Comparison of ENCODE assay signal across 14 mouse cellular contexts in the genomic region with DNA sequence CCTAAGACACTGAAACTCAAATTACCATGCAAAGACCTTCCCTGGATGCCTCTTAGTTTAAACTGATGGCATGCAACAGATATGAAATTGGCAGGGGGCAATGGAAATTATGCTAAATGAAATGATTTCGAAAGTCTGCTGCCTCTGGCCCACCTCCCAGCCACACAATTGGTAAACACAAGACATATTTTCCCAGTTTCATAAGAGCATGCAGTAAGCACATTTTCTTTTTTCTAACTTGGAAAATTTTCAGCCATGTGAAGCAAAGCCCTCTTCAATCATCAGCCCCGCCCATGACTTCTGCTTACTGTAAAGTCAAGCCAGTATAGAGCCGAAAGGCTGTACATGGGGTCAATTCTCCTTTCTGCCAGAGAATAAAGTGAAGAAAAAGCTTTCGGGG. TPM values are rescaled to one million over a fixed set of nuclear protein-coding genes. Genes with fewer than 3 reads are reported as not detected.
DNase-seq lines count a peak whose midpoint lies in the region; ATAC-seq and TF ChIP-seq lines count a peak whose summit lies in the region.
"Had no signal": no experiment of that assay in that cellular context is flagged by ENCODE, and none has a peak within 500 bp of the region (broad histone marks: within the 10 kb centered on the region; RNA-seq: fewer than 3 reads in every experiment).

No protein-coding gene starts in this region.

- TF ChIP-seq POLR2A in brain, embryonic 14.5 days (IDR thresholded peaks at IDR 0.05; ENCODE audit: borderline replicate concordance, extremely low read depth, insufficient read depth, insufficient read length, poor library complexity, severe bottlenecking) = no peak

- H3K9ac ChIP-seq in heart, embryonic 12.5 days = no peak overlapping the region
- no peak overlapping the region for H3K9ac ChIP-seq in midbrain, embryonic 11.5 days (ENCODE audit: low read length)
- H3K9ac ChIP-seq: embryonic facial prominence, embryonic 12.5 days; liver, embryonic 14.5 days had no signal

- H3K27me3 ChIP-seq in heart, embryonic 12.5 days (replicated peaks) = no peaks in the 10 kb centered on the region
- H3K27me3 ChIP-seq in midbrain, embryonic 11.5 days (ENCODE audit: control insufficient read depth, insufficient read depth, low read length) = no peaks in the 10 kb centered on the region
- H3K27me3 ChIP-seq: CH12.LX; embryonic facial prominence, embryonic 12.5 days had no signal

- H3K4me2 ChIP-seq in heart, embryonic 12.5 days = no peak overlapping the region
- H3K4me2 ChIP-seq in midbrain, embryonic 11.5 days = no peak overlapping the region
- H3K4me2 ChIP-seq: embryonic facial prominence, embryonic 12.5 days had no signal

- H3K36me3 ChIP-seq in heart, embryonic 12.5 days = peaks cover 3% of the 10 kb centered on the region; the same call in 1 of the 2 replicates
- H3K36me3 ChIP-seq in midbrain, embryonic 11.5 days (ENCODE audit: control insufficient read depth, insufficient read depth, low read length) = no peaks in the 10 kb centered on the region

- H3K4me3 ChIP-seq in heart, embryonic 12.5 days = no peak overlapping the region
- H3K4me3 ChIP-seq in midbrain, embryonic 11.5 days (ENCODE audit: low read depth, low read length) = no peak overlapping the region
- H3K4me3 ChIP-seq: embryonic facial prominence, embryonic 12.5 days had no signal

- peak; percentile 70 to 71 for DNase-seq in heart, adult 18-20 months
- DNase-seq in brain, embryonic 14.5 days (ENCODE audit: low read depth) = peak; percentile 35
- DNase-seq in fibroblast of lung, adult 2 months (ENCODE audit: low read depth) = peak; percentile 87
- peak; percentile 65 for DNase-seq in lung, postnatal 25 days (ENCODE audit: low spot score)
- DNase-seq in ovary, postnatal 10 days (ENCODE audit: low spot score) = no peak
- no peak for DNase-seq in midbrain, embryonic 11.5 days (ENCODE audit: low spot score, missing footprints)
- DNase-seq: cerebellum, adult 9-11 months; right cerebral cortex, postnatal 14 days had no signal

- no peak for ATAC-seq in heart, embryonic 12.5 days (ENCODE audit: insufficient number of reproducible peaks, low FRiP score)
- no peak for ATAC-seq in midbrain, embryonic 11.5 days (ENCODE audit: low FRiP score)
- ATAC-seq: intestine, postnatal 0 days; midbrain, embryonic 16.5 days had no signal

- H3K27ac ChIP-seq in heart, embryonic 12.5 days (ENCODE audit: poor library complexity, severe bottlenecking) = no peak overlapping the region
- H3K27ac ChIP-seq in midbrain, embryonic 11.5 days (ENCODE audit: low read depth, low read length) = no peak overlapping the region
- H3K27ac ChIP-seq: embryonic facial prominence, embryonic 12.5 days; liver, embryonic 14.5 days had no signal

- H3K4me1 ChIP-seq in heart, embryonic 12.5 days (replicated peaks) = peaks cover 2% of the 10 kb centered on the region
- H3K4me1 ChIP-seq in midbrain, embryonic 11.5 days (ENCODE audit: control insufficient read depth, insufficient read depth, low read length) = no peaks in the 10 kb centered on the region

- TF ChIP-seq CTCF in brain, embryonic 14.5 days (IDR thresholded peaks at IDR 0.05; ENCODE audit: borderline replicate concordance, extremely low read depth, insufficient read depth, insufficient read length) = no peak

- 72% methylated on average over 4 of the region's 4 CpGs for WGBS in heart, embryonic 12.5 days
- WGBS in midbrain, embryonic 11.5 days = 85% methylated on average over 4 of the region's 4 CpGs

- H3K9me3 ChIP-seq in heart, embryonic 12.5 days (replicated peaks) = no peaks in the 10 kb centered on the region
- no peaks in the 10 kb centered on the region for H3K9me3 ChIP-seq in midbrain, embryonic 11.5 days (ENCODE audit: control insufficient read depth, low read length)
- H3K9me3 ChIP-seq: embryonic facial prominence, embryonic 12.5 days had no signal

RNA-seq across cellular contexts. Expression of a gene that starts 51.5 kb away (rescaled TPM):
- 10 to 100 TPM; 15.8 to 17.9 TPM for total RNA-seq in heart, adult 18-20 months (2021)
- 3.8 and 4.0 TPM in 2 replicates for polyA plus RNA-seq in heart, embryonic 12.5 days (2016; fragmentation: Nextera tagmentation; extraction: Ambion mirVana)
- 9.1 and 15.9 TPM in 2 replicates for polyA plus RNA-seq in brain, embryonic 14.5 days (2012; rRNA removed)
- 5.4 and 5.8 TPM in 2 replicates for polyA plus RNA-seq in midbrain, embryonic 11.5 days (2014; fragmentation: Nextera tagmentation; extraction: Ambion mirVana)

Comparison
In these comparisons a context has a peak if more than half of its experiments do, and no peak if none do; other contexts are left out.
1. DNase-seq: peak in heart, adult 18-20 months (2 of 2), brain, embryonic 14.5 days (single experiment), fibroblast of lung, adult 2 months (single experiment) and lung, postnatal 25 days (single experiment); none in ovary, postnatal 10 days (single experiment) and midbrain, embryonic 11.5 days (single experiment).